Comparison of ENCODE assay signal across 11 mouse cellular contexts in genomic region chr6:94620801-94621301, GRCm38 (mm10).
DNase-seq lines count a peak whose midpoint lies in the region; ATAC-seq and TF ChIP-seq lines count a peak whose summit lies in the region.
"Had no signal": no experiment of that assay in that cellular context is flagged by ENCODE, and none has a peak within 500 bp of the region (broad histone marks: within the 10 kb centered on the region; RNA-seq: fewer than 3 reads in every experiment).

No protein-coding gene starts in this region.

- no peaks in the 10 kb centered on the region for H3K9me3 ChIP-seq in heart, embryonic 16.5 days (replicated peaks; ENCODE audit: control insufficient read depth, low read length)
- H3K9me3 ChIP-seq: limb, embryonic 15.5 days had no signal

- 0 out of 2 replicates have a peak, but pooled peaks cover 1% of the 10 kb centered on the region for H3K36me3 ChIP-seq in spleen, adult 2 months (ENCODE audit: control insufficient read depth, insufficient read depth, low read length)
- peaks cover 22% of the 10 kb centered on the region for H3K36me3 ChIP-seq in heart, embryonic 16.5 days (ENCODE audit: control insufficient read depth, insufficient read depth)

- H3K4me1 ChIP-seq in spleen, adult 2 months (ENCODE audit: control insufficient read depth, insufficient read depth, insufficient read length): peaks cover 4% of the 10 kb centered on the region
- peaks cover 13% of the 10 kb centered on the region for H3K4me1 ChIP-seq in heart, embryonic 16.5 days (ENCODE audit: control insufficient read depth, insufficient read depth, low read length)

- ATAC-seq in heart, embryonic 16.5 days (replicated peaks; ENCODE audit: extremely low read depth, insufficient read depth, low FRiP score): no peak
- no peak for ATAC-seq in activated CD4-positive, CD25-positive, alpha-beta regulatory T cell, adult 4 months
- ATAC-seq: forebrain, postnatal 0 days had no signal

- no peak overlapping the region for H3K4me3 ChIP-seq in spleen, adult 2 months (ENCODE audit: extremely low read depth, insufficient read depth, insufficient read length)
- no peak overlapping the region for H3K4me3 ChIP-seq in heart, embryonic 16.5 days (ENCODE audit: low read length)
- H3K4me3 ChIP-seq: limb, embryonic 15.5 days had no signal

- H3K4me2 ChIP-seq in heart, embryonic 16.5 days (ENCODE audit: low read depth, low read length): no peak overlapping the region
- H3K4me2 ChIP-seq: limb, embryonic 15.5 days had no signal

- no peak for TF ChIP-seq POLR2A in spleen, adult 2 months (IDR thresholded peaks at IDR 0.05; ENCODE audit: low read depth, low read length)

- WGBS in spleen, adult 2 months: 81% methylated on average over 9 of the region's 9 CpGs
- WGBS in heart, embryonic 16.5 days: 62% methylated on average over 9 of the region's 9 CpGs

- peak; percentile 38 for DNase-seq in adrenal gland, postnatal 14 days
- no peak for DNase-seq in adrenal gland, adult 18-20 months (ENCODE audit: low spot score in 2 of 2)
- DNase-seq in spleen, adult 2 months (ENCODE audit: low read depth in 1 of 2, low spot score in 2 of 2): no peak
- DNase-seq in spleen, postnatal 10 days (ENCODE audit: low spot score in 2 of 2): no peak
- no peak for DNase-seq in T-cell, adult 2 months (ENCODE audit: low spot score)
- no peak for DNase-seq in left cerebral cortex, adult 11 months (ENCODE audit: low spot score)
- DNase-seq: forebrain, postnatal 0 days had no signal

- no peak for TF ChIP-seq CTCF in spleen, adult 2 months (IDR thresholded peaks at IDR 0.05; ENCODE audit: extremely low read depth, insufficient read depth, insufficient read length, insufficient replicate concordance)

- peak overlapping the region; percentile 45 for H3K27ac ChIP-seq in spleen, adult 2 months (ENCODE audit: insufficient read depth, low read length)
- no peak overlapping the region for H3K27ac ChIP-seq in heart, embryonic 16.5 days (ENCODE audit: low read length)
- H3K27ac ChIP-seq: limb, embryonic 15.5 days; macrophage had no signal

- H3K9ac ChIP-seq in heart, embryonic 16.5 days (ENCODE audit: low read length): 0 out of 2 replicates have a peak overlapping the region, but pooled peaks have one; percentile 13
- H3K9ac ChIP-seq: forebrain, postnatal 0 days; limb, embryonic 15.5 days had no signal

- no peaks in the 10 kb centered on the region for H3K27me3 ChIP-seq in spleen, adult 2 months (ENCODE audit: control insufficient read depth, insufficient read depth, low read length)
- no peaks in the 10 kb centered on the region for H3K27me3 ChIP-seq in heart, embryonic 16.5 days (ENCODE audit: control insufficient read depth, insufficient read depth, low read length)
- H3K27me3 ChIP-seq: limb, embryonic 15.5 days had no signal
